Mouse (Mus musculus): Measurements from ENCODE around the gene Fam76a. TPM values are rescaled to one million over a fixed set of nuclear protein-coding genes. Genes with fewer than 3 reads are reported as not detected.

Gene Fam76a
- polyA plus RNA-seq (2014; fragmentation: Illumina TruSeq; extraction: RNeasy Lipid Tissue Mini Kit (QIAGEN cat#74804); ENCODE audit: low read depth, low replicate concordance): 10.5 TPM

GRCm38 (mm10) chr4:132922558-132923008, at the start of gene Fam76a:
Gene Fam76a, minus strand, starts transcription at chr4:132922558.

GRCm38 (mm10) chr4:132884064-132884843, 38.1 kb downstream of the Fam76a start, which contains the start of gene Stx12:
Gene Stx12, minus strand, starts transcription at chr4:132884509.

Other genes starting within 250 kb of the Fam76a start
- gene Xkr8, start 190.0 kb downstream of the Fam76a start, polyA plus RNA-seq (2014; fragmentation: Illumina TruSeq; extraction: RNeasy Lipid Tissue Mini Kit (QIAGEN cat#74804); ENCODE audit: low read depth, low replicate concordance): 2.4 TPM
- not detected for gene Smpdl3b, start 165.3 kb downstream of the Fam76a start, polyA plus RNA-seq (2014; fragmentation: Illumina TruSeq; extraction: RNeasy Lipid Tissue Mini Kit (QIAGEN cat#74804); ENCODE audit: low read depth, low replicate concordance)
- 2.4 TPM for gene Rpa2, start 154.2 kb downstream of the Fam76a start, polyA plus RNA-seq (2014; fragmentation: Illumina TruSeq; extraction: RNeasy Lipid Tissue Mini Kit (QIAGEN cat#74804); ENCODE audit: low read depth, low replicate concordance)
- gene Themis2, start 126.2 kb downstream of the Fam76a start, polyA plus RNA-seq (2014; fragmentation: Illumina TruSeq; extraction: RNeasy Lipid Tissue Mini Kit (QIAGEN cat#74804); ENCODE audit: low read depth, low replicate concordance): 0.58 TPM
- gene Ppp1r8, start 79.4 kb downstream of the Fam76a start, polyA plus RNA-seq (2014; fragmentation: Illumina TruSeq; extraction: RNeasy Lipid Tissue Mini Kit (QIAGEN cat#74804); ENCODE audit: low read depth, low replicate concordance): 5.2 TPM
- gene Stx12, start 38.0 kb downstream of the Fam76a start, polyA plus RNA-seq (2014; fragmentation: Illumina TruSeq; extraction: RNeasy Lipid Tissue Mini Kit (QIAGEN cat#74804); ENCODE audit: low read depth, low replicate concordance): 33.1 TPM
- 0.72 TPM for gene Fgr, start 51.5 kb upstream of the Fam76a start, polyA plus RNA-seq (2014; fragmentation: Illumina TruSeq; extraction: RNeasy Lipid Tissue Mini Kit (QIAGEN cat#74804); ENCODE audit: low read depth, low replicate concordance)
- gene Ahdc1, start 88.7 kb upstream of the Fam76a start, polyA plus RNA-seq (2014; fragmentation: Illumina TruSeq; extraction: RNeasy Lipid Tissue Mini Kit (QIAGEN cat#74804); ENCODE audit: low read depth, low replicate concordance): 1.3 TPM
- gene Wasf2, start 207.9 kb upstream of the Fam76a start, polyA plus RNA-seq (2014; fragmentation: Illumina TruSeq; extraction: RNeasy Lipid Tissue Mini Kit (QIAGEN cat#74804); ENCODE audit: low read depth, low replicate concordance): 13.8 TPM